Mouse (Mus musculus): ENCODE results near the gene Dcdc2a. TPM values are rescaled to one million over a fixed set of nuclear protein-coding genes. Genes with fewer than 3 reads are reported as not detected.

The Dcdc2a gene
- total RNA-seq, 2 experiments from 2014 or later = 6.7 to 9.4 TPM

- intact Hi-C loops (cut with DNase I) = no loop called here
- DNase-seq (ENCODE audit: extremely low spot score in 1 of 2, low spot score in 2 of 2) = no peak
Observed at GRCm38 (mm10) chr13:25085147-25085546, 29.3 kb downstream of the Dcdc2a start.

- DNase-seq (ENCODE audit: extremely low spot score in 1 of 2, low spot score in 2 of 2) = no peak
Observed at GRCm38 (mm10) chr13:25091347-25091746, 35.5 kb downstream of the Dcdc2a start.

DNA sequence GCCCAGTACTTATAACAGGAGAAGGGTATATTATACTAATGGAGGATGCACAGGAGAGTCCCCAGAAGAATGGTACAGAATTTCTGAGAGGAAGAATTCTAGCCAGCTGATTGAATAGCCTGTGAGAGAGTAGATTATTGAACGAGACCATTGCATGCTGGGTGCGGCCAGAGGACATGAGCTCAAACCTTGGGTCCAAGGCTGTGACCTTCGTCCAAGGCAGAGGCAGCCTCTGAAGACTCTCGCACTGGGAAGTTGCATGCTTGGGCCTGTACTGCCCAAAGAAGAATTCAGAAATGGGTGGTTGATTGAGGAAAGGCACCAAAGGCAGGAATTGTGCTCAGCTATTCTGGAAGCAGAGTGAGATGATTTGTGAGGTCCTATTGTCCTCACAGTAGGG lies 38.0 kb downstream of the Dcdc2a start:
- no peak for DNase-seq (ENCODE audit: extremely low spot score in 1 of 2, low spot score in 2 of 2)
- intact Hi-C loops (cut with DNase I) = no loop called here

More at GRCm38 (mm10) chr13:25091347-25091746, 35.5 kb downstream of the Dcdc2a start:
- intact Hi-C loops (cut with DNase I) = no loop called here

DNA sequence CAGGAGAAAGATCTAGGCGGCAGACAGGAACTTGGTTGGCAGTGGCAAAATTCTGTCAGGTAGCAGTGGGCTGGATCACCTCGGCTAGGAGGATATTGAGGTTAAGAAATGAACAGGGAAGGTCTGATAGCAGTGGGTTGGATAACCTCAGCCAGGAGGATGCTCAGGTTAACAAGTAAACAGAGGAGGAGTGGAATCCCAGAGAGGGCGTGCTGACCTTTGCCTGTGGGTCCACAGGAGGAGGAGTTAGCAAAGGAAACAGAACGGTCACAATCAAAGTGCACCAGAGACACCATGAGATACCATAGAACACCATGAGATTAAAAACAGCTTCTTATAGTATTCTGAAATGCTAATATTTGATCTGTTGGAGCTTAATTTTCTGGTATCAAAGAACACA lies 38.6 kb downstream of the Dcdc2a start:
- intact Hi-C loops (cut with DNase I) = no loop called here
- no peak for DNase-seq (ENCODE audit: extremely low spot score in 1 of 2, low spot score in 2 of 2)

GRCm38 (mm10) chr13:25097348-25097747 lies 41.5 kb downstream of the Dcdc2a start:
- intact Hi-C loops (cut with DNase I) = no loop called here
- no peak for DNase-seq (ENCODE audit: extremely low spot score in 1 of 2, low spot score in 2 of 2)

DNA sequence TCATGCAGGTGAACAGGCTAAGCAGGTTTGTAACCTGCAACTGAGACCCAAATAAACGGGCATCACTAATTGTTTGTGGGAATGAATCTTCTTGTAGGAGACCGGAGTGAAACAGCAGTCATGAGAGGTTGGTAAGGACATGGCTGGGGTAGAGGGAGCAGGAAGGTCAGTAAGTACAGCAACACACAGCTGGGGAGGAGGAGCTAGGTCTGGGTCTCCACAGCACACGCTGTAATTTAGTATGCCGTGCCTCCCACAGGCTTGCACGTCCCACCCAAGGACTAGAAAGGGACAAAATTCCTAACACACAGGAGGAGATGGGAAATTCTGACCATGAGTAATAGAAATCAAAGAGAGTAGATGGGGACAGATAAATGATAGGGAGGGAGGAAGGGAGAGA lies 42.8 kb downstream of the Dcdc2a start:
- no peak for DNase-seq (ENCODE audit: extremely low spot score in 1 of 2, low spot score in 2 of 2)
- intact Hi-C loops (cut with DNase I) = no loop called here

- no peak for DNase-seq (ENCODE audit: extremely low spot score in 1 of 2, low spot score in 2 of 2)
- intact Hi-C loops (cut with DNase I) = no loop called here
Observed at GRCm38 (mm10) chr13:25099508-25099907, 43.7 kb downstream of the Dcdc2a start.

GRCm38 (mm10) chr13:25100581-25100980 lies 44.8 kb downstream of the Dcdc2a start:
- DNase-seq (ENCODE audit: extremely low spot score in 1 of 2, low spot score in 2 of 2) = no peak
- intact Hi-C loops (cut with DNase I) = loop anchor here (5.0 kb wide), 1 partner anchor 43 kb away; the partner anchor contains the start of gene Dcdc2a

GRCm38 (mm10) chr13:25105671-25106070 lies 49.9 kb downstream of the Dcdc2a start:
- no peak for DNase-seq (ENCODE audit: extremely low spot score in 1 of 2, low spot score in 2 of 2)
- intact Hi-C loops (cut with DNase I) = no loop called here

- no peak for DNase-seq (ENCODE audit: extremely low spot score in 1 of 2, low spot score in 2 of 2)
- intact Hi-C loops (cut with DNase I) = no loop called here
Observed at GRCm38 (mm10) chr13:25106740-25107139, 50.9 kb downstream of the Dcdc2a start.

DNA sequence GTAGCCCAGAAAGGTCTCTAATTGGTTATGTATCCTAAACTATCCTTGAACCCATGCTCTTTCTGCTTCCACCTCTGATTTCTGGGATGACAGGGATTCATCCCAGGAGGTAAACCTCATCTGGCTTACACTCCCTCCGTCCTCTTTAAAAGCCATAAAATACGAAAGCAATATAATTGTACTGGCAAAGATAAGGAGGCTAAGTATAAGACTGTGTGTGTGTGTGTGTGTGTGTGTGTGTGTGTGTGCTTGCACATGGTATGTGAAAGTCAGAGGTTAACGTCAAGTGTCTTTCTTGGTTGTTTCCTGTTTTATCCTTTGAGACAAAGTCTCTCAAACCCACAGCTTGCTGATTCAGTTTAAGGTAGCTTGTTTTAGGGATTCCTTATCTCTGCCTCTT lies 52.5 kb downstream of the Dcdc2a start:
- no peak for DNase-seq (ENCODE audit: extremely low spot score in 1 of 2, low spot score in 2 of 2)
- intact Hi-C loops (cut with DNase I) = no loop called here

GRCm38 (mm10) chr13:25110592-25111095 lies 54.8 kb downstream of the Dcdc2a start:
- no peak for DNase-seq (ENCODE audit: extremely low spot score in 1 of 2, low spot score in 2 of 2)
- intact Hi-C loops (cut with DNase I) = loop anchor here (5.0 to 10.0 kb wide), 2 partner anchors 83 to 176 kb away; partner anchors contain the start of gene Aldh5a1

DNA sequence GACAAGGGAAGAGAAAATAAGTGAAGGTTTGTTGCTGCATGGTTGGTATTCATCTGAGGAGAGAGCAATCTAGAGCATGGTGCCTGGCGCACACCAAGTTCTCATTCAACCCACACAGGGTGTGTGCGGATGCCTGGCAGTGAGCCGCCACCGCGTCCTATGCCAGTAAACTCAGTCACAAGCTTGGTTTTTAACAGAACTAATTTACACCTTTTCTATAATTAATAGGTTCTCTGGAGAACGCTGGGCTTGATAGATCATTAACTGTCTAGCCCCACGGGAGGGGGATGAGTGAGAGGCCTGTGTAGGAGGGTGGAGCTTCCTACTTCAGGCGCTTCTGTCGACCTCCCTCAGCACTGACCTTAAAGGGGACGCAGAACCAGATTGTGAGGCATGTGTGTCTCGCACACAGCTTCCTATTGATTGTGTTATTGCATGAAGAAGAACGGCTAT lies 59.7 kb downstream of the Dcdc2a start:
- DNase-seq (ENCODE audit: extremely low spot score in 1 of 2, low spot score in 2 of 2) = peak; percentile 62 to 63
- intact Hi-C loops (cut with DNase I) = loop anchor here (10.0 kb wide), 1 partner anchor 181 kb away; the partner anchor contains the start of gene Aldh5a1

GRCm38 (mm10) chr13:25115971-25116370 lies 60.2 kb downstream of the Dcdc2a start:
- DNase-seq (ENCODE audit: extremely low spot score in 1 of 2, low spot score in 2 of 2) = peak in 1 of 2 experiments; percentile 62
- intact Hi-C loops (cut with DNase I) = loop anchor here (10.0 kb wide), 1 partner anchor 181 kb away; the partner anchor contains the start of gene Aldh5a1

DNA sequence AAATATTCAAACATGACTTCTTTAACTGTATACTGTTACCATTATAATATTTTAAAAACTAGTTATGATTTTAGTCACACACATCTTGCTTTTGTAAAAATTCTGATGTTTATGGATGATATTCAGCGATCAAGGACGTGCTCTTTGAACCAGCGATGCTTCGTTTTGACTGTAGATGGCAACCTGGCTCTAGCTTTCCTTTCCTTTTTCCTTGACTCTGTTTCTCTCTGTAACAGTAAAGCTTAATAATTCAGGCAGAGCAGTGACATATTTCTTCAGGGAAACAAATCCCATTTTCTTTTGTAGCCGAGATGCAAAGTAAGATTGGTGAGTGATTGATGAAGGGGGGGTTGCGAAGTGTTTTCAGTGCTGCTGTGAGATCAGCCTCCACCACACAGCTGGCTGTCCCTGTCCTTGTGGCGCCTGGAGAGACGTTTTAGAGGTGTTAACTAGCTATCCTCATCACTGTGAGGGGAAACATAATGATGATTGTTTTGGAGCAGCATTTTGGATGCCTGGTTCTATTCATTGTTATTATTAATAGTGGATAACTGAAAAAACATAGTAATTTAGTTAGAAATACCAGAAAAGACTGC lies 67.0 kb downstream of the Dcdc2a start:
- no peak for DNase-seq (ENCODE audit: extremely low spot score in 1 of 2, low spot score in 2 of 2)
- intact Hi-C loops (cut with DNase I) = no loop called here

DNA sequence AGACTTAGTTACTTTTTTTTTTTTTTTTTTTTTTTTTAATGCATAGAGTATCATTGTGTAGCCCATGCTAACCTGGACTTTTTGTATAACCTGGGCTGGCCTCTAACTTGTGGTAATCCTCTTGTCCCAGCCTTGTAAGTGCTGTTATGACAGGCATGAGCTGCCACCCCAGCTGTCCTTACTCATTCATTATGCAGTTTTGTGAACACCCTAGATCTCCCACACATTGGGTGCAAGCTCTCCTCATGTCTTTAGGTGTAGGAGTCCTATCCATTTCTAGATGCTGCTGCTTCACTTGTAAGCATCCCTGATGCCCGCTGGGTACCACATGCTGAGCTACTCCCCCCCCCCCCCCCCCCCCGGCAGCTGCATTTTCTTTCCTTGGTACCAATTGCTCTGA lies 71.4 kb downstream of the Dcdc2a start:
- intact Hi-C loops (cut with DNase I) = no loop called here
- no peak for DNase-seq (ENCODE audit: extremely low spot score in 1 of 2, low spot score in 2 of 2)

GRCm38 (mm10) chr13:25127806-25128205 lies 72.0 kb downstream of the Dcdc2a start:
- intact Hi-C loops (cut with DNase I) = no loop called here
- DNase-seq (ENCODE audit: extremely low spot score in 1 of 2, low spot score in 2 of 2) = no peak

- intact Hi-C loops (cut with DNase I) = no loop called here
- no peak for DNase-seq (ENCODE audit: extremely low spot score in 1 of 2, low spot score in 2 of 2)
Observed at GRCm38 (mm10) chr13:25128766-25129165, 73.0 kb downstream of the Dcdc2a start.

DNA sequence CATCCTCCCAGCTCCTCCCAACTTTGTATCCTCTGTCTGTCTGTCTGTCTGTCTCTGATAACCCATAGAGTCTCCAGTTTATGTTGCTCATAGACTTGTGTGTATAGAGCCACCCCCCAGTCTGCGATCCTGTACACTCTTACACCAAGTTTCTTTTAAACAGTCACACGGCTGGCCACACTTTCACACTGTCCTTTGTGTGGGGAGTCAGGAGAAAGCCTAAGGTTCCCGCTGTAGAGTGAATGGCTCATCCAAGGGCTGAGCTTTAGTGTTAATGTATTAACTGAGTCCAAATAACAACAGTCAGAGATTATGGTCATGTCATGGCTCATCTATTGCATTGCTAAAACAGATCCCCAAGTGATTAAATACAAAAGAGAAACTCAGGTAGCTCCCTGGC lies 87.3 kb downstream of the Dcdc2a start:
- no peak for DNase-seq (ENCODE audit: extremely low spot score in 1 of 2, low spot score in 2 of 2)
- intact Hi-C loops (cut with DNase I) = no loop called here

DNA sequence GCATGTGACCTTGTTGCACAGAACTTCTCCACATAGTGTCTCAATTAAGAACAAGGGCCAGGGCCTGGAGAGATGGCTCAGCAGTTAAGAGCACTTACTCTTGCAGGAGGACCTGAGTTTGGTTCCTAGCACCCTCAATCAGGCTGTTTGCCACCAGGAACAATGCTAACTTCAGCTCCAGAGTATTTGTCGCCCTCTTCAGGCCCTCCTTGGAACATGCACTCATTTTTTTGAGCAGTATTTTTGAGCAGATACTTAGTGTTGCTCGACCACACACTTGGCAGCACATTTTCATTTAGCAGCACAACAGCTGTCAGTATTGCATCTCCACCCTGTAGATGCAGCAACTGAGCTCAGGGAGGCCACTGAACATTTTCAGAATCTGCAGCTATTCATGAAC lies 88.3 kb downstream of the Dcdc2a start:
- no peak for DNase-seq (ENCODE audit: extremely low spot score in 1 of 2, low spot score in 2 of 2)
- intact Hi-C loops (cut with DNase I) = no loop called here

- intact Hi-C loops (cut with DNase I) = no loop called here
- no peak for DNase-seq (ENCODE audit: extremely low spot score in 1 of 2, low spot score in 2 of 2)
Observed at GRCm38 (mm10) chr13:25146232-25146631, 90.4 kb downstream of the Dcdc2a start.
